Mouse (Mus musculus): ENCODE measurements around the gene 1700056E22Rik. TPM values are rescaled to one million over a fixed set of nuclear protein-coding genes. Genes with fewer than 3 reads are reported as not detected.

The 1700056E22Rik gene
- total RNA-seq, 2 experiments from 2014 or later, result not detected

GRCm38 (mm10) chr1:184051286-184051685 is 17.2 kb upstream of the 1700056E22Rik start:
- no peak for DNase-seq

- no peak for DNase-seq
Measured at GRCm38 (mm10) chr1:184048675-184049418, 14.7 kb upstream of the 1700056E22Rik start.

DNA sequence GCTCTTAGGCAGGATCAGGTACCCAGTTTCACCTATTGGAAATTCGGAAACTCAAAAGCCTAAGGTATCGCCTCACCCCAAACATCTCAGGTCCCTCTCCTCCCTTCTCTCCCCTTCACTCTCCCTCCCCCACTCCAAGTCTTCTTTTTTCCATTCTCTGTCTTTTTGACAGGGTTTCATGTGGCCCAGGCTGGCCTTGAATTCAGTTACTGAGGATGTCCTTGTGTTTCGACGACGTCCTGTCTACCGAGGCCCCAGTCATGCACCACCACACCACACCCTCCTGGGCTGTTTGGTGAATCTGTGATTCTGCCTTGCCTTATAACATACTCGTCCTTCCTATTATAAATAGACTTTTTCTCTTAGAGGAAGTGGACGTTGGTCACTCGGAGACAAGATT is 13.7 kb upstream of the 1700056E22Rik start:
- DNase-seq, result no peak

GRCm38 (mm10) chr1:184046070-184046677 is 12.1 kb upstream of the 1700056E22Rik start:
- no peak for DNase-seq

- no peak for DNase-seq
Measured at GRCm38 (mm10) chr1:184043391-184043790, 9.3 kb upstream of the 1700056E22Rik start.

- DNase-seq, result no peak
Measured at GRCm38 (mm10) chr1:184042745-184043144, 8.6 kb upstream of the 1700056E22Rik start.

DNA sequence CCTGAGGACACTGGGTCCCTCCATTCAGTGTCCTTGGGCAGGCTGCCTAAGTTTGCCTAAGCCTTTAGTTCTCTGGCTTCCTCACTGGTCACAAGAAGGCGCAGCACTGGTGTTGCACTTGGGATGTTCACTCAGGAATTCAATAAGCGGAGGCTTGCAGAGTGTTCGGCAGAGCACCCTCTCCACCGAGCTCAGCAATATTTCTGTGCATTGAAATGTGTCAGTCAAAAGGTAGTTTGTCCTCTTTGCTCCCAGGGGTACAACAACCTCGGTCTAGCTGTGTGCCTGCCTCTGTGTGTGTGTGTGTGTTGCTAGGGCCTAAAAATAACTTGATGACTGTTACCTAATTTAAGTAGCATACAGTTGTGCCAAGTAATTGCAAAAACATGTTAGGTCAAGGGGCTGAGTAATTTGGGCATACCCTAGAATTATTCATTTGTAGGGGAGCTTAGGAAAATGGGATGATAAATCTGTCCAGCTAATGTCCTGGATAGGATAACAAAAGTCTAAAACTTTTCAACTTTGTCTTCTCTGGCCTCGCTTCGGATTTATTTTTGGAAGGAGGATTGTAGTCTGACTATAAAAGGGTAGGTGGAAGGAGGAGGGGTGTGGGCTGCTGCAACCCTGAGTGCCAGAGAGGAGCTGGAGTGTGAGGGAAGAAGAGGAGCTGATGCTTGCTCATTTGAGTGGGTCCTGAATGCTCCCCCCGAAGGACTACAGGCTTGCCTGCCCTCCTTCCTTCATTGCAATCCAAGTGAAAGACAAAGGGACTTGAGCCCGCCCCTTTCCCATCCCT is 7.9 kb upstream of the 1700056E22Rik start:
- no peak for DNase-seq

DNA sequence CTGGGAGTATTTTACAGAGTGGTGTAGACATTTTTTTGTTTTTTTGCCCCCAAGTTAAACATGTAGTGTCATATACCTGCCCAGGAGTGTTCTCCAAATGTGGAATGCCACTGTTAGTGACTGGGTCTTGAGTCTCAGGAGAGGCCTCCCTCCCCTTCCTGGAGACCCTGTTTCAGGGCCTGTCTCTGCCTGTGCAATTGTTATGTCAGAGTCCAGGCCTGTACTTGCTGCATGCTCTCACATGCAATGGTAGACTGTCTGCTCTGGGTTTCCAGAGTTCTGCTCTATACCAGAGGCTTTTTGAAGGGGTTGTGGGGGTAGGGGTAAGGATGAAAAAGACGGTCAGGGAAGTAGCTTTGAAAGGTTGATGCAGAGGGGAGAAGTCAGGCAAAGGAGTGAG is 6.8 kb upstream of the 1700056E22Rik start:
- no peak for DNase-seq

DNA sequence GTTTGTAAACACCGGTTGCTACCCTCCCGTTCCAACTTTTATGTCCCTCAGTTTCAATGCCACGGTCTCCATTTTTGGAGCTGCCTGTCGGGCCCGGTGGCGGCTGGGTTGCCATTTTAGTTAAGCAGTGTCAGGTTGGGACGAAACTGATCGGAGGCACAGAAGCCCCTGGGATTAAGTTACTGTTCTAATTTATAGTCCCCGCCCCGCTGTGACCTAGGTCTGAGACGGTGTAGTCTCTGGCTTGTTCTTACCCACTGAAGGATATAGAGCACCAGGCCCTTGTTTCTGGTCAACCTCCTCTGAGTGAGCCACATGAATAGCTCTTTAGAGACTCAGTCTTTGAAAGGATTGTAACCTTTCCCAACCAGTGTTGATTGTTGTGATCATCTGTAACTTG is 6.1 kb upstream of the 1700056E22Rik start:
- DNase-seq, result no peak

- DNase-seq, result no peak
Measured at GRCm38 (mm10) chr1:184039301-184039700, 5.2 kb upstream of the 1700056E22Rik start.

- no peak for DNase-seq
Measured at GRCm38 (mm10) chr1:184037802-184038201, 3.7 kb upstream of the 1700056E22Rik start.

DNA sequence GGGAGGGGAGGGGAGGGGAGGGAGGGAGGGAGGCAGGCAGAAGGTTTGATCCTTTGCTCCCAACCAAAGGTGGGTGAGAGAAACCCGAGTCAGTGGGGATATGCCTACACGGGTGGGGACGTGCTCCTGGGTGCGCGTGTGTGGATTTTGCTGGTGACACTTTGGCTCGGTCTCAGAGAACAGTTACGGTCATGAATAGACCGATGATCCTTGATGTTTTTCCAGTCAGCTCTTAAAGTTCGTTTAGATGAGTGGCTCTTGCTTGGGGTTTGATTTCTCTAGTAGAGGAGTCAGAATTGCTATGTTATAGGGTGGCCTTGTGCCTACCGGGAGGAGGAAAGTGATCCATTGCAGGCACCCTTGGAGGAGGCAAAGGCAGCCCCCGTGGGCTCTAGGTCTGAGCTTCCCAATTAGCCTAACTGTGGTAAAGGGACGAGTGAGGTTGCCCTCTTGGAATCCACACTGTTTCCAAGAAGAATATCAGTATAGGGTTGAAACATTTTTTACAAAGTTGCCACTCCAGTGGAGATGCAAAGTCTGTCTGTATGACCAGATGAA is 1.3 kb upstream of the 1700056E22Rik start:
- no peak for DNase-seq

DNA sequence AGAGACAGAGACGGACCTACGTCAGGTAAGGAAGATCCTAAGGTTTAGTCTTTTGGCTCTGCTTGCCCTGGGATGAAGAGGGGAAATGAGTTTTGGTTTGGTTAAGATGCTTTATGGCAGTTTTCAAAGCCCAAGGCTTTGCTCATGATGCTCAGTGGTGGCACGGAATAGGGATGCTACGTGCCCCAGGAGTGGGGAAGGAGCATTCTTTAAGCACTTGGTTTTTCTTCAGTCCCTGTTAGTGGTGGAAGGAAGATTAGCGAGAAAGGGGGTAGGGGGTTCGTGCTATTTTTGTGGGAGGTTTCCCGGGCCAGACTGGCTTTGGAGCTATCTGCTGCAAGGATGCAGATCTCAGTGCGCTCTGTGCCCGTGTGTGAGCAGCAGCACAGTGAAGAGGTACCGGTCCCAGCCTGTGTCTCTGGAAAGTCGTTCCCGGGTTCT is 660 bp upstream of the 1700056E22Rik start:
- DNase-seq, result peak; percentile 14 to 15

GRCm38 (mm10) chr1:184033390-184034010 is 601 bp downstream of the 1700056E22Rik start:
- peak in 1 of 2 experiments; percentile 68 for DNase-seq

- DNase-seq, result no peak
Measured at GRCm38 (mm10) chr1:184032682-184033389, 1.3 kb downstream of the 1700056E22Rik start.

DNA sequence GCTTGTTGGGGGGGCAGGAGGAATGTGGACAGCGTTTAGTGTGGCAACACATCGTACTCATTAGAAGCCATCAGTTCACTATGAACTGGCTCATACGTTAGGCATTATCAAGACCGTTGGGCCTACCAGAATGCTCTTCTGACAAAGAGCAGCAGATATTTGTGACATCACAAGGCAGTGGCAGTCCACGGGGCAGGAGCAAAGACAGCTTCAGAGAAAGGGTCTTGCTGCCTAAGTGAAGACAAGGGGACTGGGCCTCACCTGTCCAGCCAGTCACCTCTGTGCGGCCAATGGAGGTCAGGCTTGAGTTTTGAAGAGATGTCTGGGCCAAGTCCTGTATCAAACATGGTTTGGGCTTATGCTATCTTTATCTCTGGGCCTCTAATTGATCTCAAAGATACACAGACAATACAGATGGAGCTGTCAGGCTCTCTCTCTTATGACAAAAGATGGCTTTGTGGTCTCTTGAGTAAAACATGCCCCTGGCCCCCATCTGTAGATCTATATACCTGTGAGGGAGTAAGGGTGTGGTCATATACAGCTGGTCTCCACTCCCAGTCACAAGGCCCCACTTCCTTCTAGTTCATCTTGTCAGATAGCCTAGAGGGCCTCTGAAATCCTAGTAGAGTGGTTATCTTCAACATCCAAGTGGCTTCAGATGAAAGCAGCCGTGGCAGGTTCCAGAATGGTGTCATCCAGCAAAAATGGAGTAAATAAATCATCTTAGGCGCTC is 3.9 kb downstream of the 1700056E22Rik start:
- no peak for DNase-seq

DNA sequence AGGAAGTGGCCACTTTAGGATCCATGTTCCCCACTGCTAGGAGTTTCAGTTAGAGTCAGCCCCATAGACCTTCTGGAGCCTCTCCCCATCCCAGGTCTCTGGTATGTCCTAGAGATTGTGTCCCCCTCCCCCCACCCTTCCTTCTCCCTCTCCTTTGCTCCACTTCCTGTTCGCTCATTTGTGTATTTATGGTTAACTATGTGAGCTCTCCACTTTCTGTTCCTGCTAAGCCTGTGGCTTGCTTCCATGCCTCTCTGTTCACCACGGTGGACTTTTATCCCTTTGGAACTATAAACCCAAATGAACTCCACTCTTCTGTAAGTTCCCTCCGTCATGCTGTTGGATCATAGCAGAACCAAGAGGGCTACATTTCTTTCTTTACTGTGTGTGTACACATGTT is 7.1 kb downstream of the 1700056E22Rik start:
- DNase-seq, result no peak

GRCm38 (mm10) chr1:184025079-184025478 is 9.0 kb downstream of the 1700056E22Rik start:
- no peak for DNase-seq

DNA sequence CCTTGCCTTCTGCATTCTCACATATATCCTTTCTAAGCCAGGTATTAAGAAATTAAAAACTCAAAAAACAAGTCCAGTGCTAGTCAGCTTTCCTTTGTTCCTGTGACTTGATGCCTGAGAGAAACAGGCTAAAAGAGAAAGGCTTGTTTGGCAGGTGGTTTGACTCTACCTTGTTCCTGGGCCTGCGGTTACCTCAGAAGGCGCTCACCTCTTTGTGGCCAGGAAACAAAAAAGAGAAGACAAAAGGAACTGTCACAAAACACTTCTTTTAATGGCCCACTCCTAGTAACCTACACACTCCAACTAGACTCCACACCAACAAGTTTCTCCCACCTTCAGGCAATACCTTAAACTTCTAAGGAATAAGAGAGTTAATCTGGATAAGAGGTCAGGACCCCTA is 9.5 kb downstream of the 1700056E22Rik start:
- DNase-seq, result no peak

- no peak for DNase-seq
Measured at GRCm38 (mm10) chr1:184023971-184024370, 10.1 kb downstream of the 1700056E22Rik start.

DNA sequence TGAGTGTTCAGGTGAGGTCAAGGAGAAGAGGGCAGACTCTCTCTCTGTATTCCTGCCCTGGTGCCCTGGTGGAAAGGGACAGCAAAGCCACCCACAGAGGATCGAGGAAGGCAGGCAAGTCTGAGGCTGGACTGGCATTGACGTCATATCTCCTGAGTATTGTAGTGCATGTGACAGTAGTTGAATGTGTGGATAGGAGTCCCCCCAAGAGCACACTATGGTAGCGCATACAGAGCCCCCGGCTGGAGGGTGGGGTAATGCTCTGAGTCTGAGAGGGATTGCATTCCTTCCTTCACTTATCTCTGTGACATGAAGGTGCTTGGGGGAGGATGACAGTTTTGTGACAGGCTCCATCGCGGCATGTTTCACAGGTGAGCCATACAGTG is 14.4 kb downstream of the 1700056E22Rik start:
- DNase-seq, result no peak
